Mouse (Mus musculus): ENCODE results near the gene Gpn3. TPM values are rescaled to one million over a fixed set of nuclear protein-coding genes. Genes with fewer than 3 reads are reported as not detected.

Gene Gpn3
- polyA plus RNA-seq, 1 experiment from 2014 or later, result 38.9 TPM

- H3K27ac ChIP-seq, result no peak overlapping the region
- no peak overlapping the region for H3K4me3 ChIP-seq (replicated peaks; ENCODE audit: low read length)
- DNase-seq (ENCODE audit: low spot score) (no peak), ATAC-seq (ENCODE audit: low FRiP score) (no peak)
- no peaks in the 10 kb centered on the region for H3K27me3 ChIP-seq (ENCODE audit: control insufficient read depth, insufficient read depth, low read length)
- WGBS, result 93% methylated on average over 4 of the region's 4 CpGs
- no peak overlapping the region for H3K4me2 ChIP-seq (replicated peaks)
- peaks cover 75% of the 10 kb centered on the region for H3K36me3 ChIP-seq (replicated peaks; ENCODE audit: control insufficient read depth, insufficient read depth)
- H3K4me1 ChIP-seq (replicated peaks; ENCODE audit: control insufficient read depth, insufficient read depth, low read length), result no peaks in the 10 kb centered on the region
- no peak overlapping the region for H3K9ac ChIP-seq
- H3K9me3 ChIP-seq (ENCODE audit: control insufficient read depth, low read length), result no peaks in the 10 kb centered on the region
These were observed 58.5 kb downstream of the Gpn3 start for GRCm38 (mm10) chr5:122430036-122430775.

GRCm38 (mm10) chr5:122431221-122431620 lies 59.5 kb downstream of the Gpn3 start:
- H3K4me2 ChIP-seq (replicated peaks), result no peak overlapping the region
- no peaks in the 10 kb centered on the region for H3K9me3 ChIP-seq (ENCODE audit: control insufficient read depth, low read length)
- H3K4me1 ChIP-seq (replicated peaks; ENCODE audit: control insufficient read depth, insufficient read depth, low read length), result no peaks in the 10 kb centered on the region
- WGBS, result 97% methylated on average over 8 of the region's 8 CpGs
- H3K4me3 ChIP-seq (replicated peaks; ENCODE audit: low read length), result no peak overlapping the region
- no peaks in the 10 kb centered on the region for H3K27me3 ChIP-seq (ENCODE audit: control insufficient read depth, insufficient read depth, low read length)
- no peak overlapping the region for H3K27ac ChIP-seq
- no peak for ATAC-seq (ENCODE audit: low FRiP score)
- no peak for DNase-seq (ENCODE audit: low spot score)
- no peak overlapping the region for H3K9ac ChIP-seq
- H3K36me3 ChIP-seq (replicated peaks; ENCODE audit: control insufficient read depth, insufficient read depth), result peaks cover 85% of the 10 kb centered on the region

Other genes with a start within 250 kb of the Gpn3 start
- 0.23 TPM in 1 of 2 replicates, not detected in the other for gene Ccdc63, start 231.1 kb upstream of the Gpn3 start, polyA plus RNA-seq (2014; fragmentation: Nextera tagmentation; extraction: Ambion mirVana)
- gene Ppp1cc, start 213.6 kb upstream of the Gpn3 start, polyA plus RNA-seq (2014; fragmentation: Nextera tagmentation; extraction: Ambion mirVana), result 200 and 229 TPM in 2 replicates
- 1.2 and 1.5 TPM in 2 replicates for gene Hvcn1, start 165.1 kb upstream of the Gpn3 start, polyA plus RNA-seq (2014; fragmentation: Nextera tagmentation; extraction: Ambion mirVana)
- 4.4 and 6.5 TPM in 2 replicates for gene Tctn1, start 107.4 kb upstream of the Gpn3 start, polyA plus RNA-seq (2014; fragmentation: Nextera tagmentation; extraction: Ambion mirVana)
- gene Pptc7, start 87.5 kb upstream of the Gpn3 start, polyA plus RNA-seq (2014; fragmentation: Nextera tagmentation; extraction: Ambion mirVana), result 8.4 and 8.5 TPM in 2 replicates
- 15.5 and 16.2 TPM in 2 replicates for gene Rad9b, start 17.6 kb upstream of the Gpn3 start, polyA plus RNA-seq (2014; fragmentation: Nextera tagmentation; extraction: Ambion mirVana)
- 342 and 352 TPM in 2 replicates for gene Vps29, start 17.5 kb upstream of the Gpn3 start, polyA plus RNA-seq (2014; fragmentation: Nextera tagmentation; extraction: Ambion mirVana)
- 155 and 156 TPM in 2 replicates for gene Fam216a, start 488 bp downstream of the Gpn3 start, polyA plus RNA-seq (2014; fragmentation: Nextera tagmentation; extraction: Ambion mirVana)
- 57.1 and 62.5 TPM in 2 replicates for gene Arpc3, start 20.0 kb downstream of the Gpn3 start, polyA plus RNA-seq (2014; fragmentation: Nextera tagmentation; extraction: Ambion mirVana)
- 27.2 and 28.8 TPM in 2 replicates for gene Anapc7, start 49.8 kb downstream of the Gpn3 start, polyA plus RNA-seq (2014; fragmentation: Nextera tagmentation; extraction: Ambion mirVana)
- 74.1 and 74.7 TPM in 2 replicates for gene Atp2a2, start 130.3 kb downstream of the Gpn3 start, polyA plus RNA-seq (2014; fragmentation: Nextera tagmentation; extraction: Ambion mirVana)
- gene Ift81, start 242.6 kb downstream of the Gpn3 start, polyA plus RNA-seq (2014; fragmentation: Nextera tagmentation; extraction: Ambion mirVana), result 60.5 and 61.9 TPM in 2 replicates